Mouse (Mus musculus): ENCODE measurements around the gene Large1. TPM values are rescaled to one million over a fixed set of nuclear protein-coding genes. Genes with fewer than 3 reads are reported as not detected.
"Not testable (repeated sequence)": the region's sequence is repeated elsewhere in the genome, so short reads cannot be mapped to it uniquely, and the experiment has no call there.

Gene Large1
- polyA plus RNA-seq, 1 experiment from 2014 or later, result 4.1 TPM

DNA sequence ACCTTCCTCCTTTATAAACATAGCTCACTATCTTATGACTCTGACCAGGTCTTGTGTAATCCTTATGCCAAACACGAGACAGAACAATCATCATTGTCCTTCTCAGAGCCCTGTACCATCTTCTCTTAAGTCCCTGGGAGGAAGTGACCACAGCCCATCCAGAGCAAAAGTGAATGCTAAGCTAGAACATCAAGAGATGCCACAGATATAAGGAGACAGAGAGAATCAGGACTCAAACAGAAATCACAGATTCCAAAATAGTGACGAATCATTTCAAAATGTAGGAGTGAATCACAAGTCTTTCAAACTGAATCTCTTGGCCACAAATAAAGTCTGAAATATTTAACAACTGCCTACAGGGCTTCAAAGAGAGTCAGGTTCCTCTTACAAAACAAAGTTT, 63.5 kb downstream of the Large1 start:
- 64% methylated on average over 2 of the region's 2 CpGs for WGBS
- ATAC-seq (replicated peaks; ENCODE audit: low FRiP score) (no peak), DNase-seq (ENCODE audit: low spot score) (no peak)
- no peaks in the 10 kb centered on the region for H3K4me1 ChIP-seq (replicated peaks; ENCODE audit: control insufficient read depth, insufficient read depth, low read length)
- no peaks in the 10 kb centered on the region for H3K36me3 ChIP-seq (ENCODE audit: control insufficient read depth, insufficient read depth, low read length)
- H3K4me3 ChIP-seq (ENCODE audit: low read depth, low read length), result no peak overlapping the region
- no peak overlapping the region for H3K4me2 ChIP-seq
- H3K9me3 ChIP-seq (ENCODE audit: control insufficient read depth, low read length), result no peaks in the 10 kb centered on the region
- no peak overlapping the region for H3K9ac ChIP-seq (ENCODE audit: low read depth, low read length)
- H3K27ac ChIP-seq (ENCODE audit: low read depth, low read length), result no peak overlapping the region
- H3K27me3 ChIP-seq (replicated peaks; ENCODE audit: control insufficient read depth, insufficient read depth, low read length), result no peaks in the 10 kb centered on the region

DNA sequence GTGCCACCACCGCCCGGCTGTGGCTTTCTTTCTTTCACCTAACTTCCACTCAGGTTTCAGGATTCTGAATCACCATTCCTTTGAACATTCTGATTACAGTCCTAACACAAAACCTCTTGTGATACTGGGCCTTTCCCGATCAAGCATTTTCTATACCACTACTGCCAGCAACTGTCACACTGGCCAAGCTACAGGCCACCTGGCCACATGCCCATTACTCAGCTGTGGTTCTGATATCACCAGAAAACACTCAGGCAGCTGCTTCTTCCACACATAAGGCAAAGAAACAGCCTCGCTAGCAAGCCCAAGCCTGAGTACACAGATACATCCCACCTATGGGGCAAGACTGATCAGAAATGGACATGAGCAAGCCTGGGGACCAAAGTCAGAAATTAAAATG, 71.3 kb downstream of the Large1 start:
- no peak for ATAC-seq (replicated peaks; ENCODE audit: low FRiP score)
- Histone ChIP-seq H3K9ac (ENCODE audit: low read depth, low read length) (no peak overlapping the region), H3K9me3 (ENCODE audit: control insufficient read depth, low read length) (no peaks in the 10 kb centered on the region), H3K27ac (ENCODE audit: low read depth, low read length) (no peak overlapping the region), H3K4me1 (replicated peaks; ENCODE audit: control insufficient read depth, insufficient read depth, low read length) (no peaks in the 10 kb centered on the region), H3K4me2 (no peak overlapping the region), H3K4me3 (ENCODE audit: low read depth, low read length) (no peak overlapping the region), H3K36me3 (ENCODE audit: control insufficient read depth, insufficient read depth, low read length) (no peaks in the 10 kb centered on the region), H3K27me3 (replicated peaks; ENCODE audit: control insufficient read depth, insufficient read depth, low read length) (no peaks in the 10 kb centered on the region)
- 89% methylated on average over 4 of the region's 4 CpGs for WGBS
- DNase-seq (ENCODE audit: low spot score), result no peak

DNA sequence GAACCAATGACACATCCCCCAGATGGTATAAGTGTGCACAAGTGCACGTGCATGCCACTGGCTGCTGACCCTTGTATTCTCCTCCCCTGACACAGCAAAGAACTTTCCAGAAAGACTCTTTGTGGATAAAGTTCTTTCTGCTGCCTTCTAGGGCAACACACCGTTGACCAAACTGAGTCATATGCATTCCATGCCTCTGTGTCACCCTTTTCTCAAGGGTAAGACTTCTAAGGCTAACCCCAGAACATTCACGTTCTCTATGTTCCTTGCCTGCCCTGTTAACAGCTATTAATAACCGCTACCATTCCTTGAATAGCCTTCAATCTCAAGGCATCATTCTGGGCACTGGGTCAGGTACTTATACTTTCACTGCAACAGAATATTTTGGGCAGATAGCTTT, 77.3 kb downstream of the Large1 start:
- ATAC-seq (replicated peaks; ENCODE audit: low FRiP score), result no peak
- H3K27ac ChIP-seq (ENCODE audit: low read depth, low read length), result no peak overlapping the region
- no peaks in the 10 kb centered on the region for H3K9me3 ChIP-seq (ENCODE audit: control insufficient read depth, low read length)
- H3K4me3 ChIP-seq (ENCODE audit: low read depth, low read length), result no peak overlapping the region
- DNase-seq (ENCODE audit: low spot score), result no peak
- H3K27me3 ChIP-seq (replicated peaks; ENCODE audit: control insufficient read depth, insufficient read depth, low read length), result no peaks in the 10 kb centered on the region
- no peaks in the 10 kb centered on the region for H3K36me3 ChIP-seq (ENCODE audit: control insufficient read depth, insufficient read depth, low read length)
- no peak overlapping the region for H3K4me2 ChIP-seq
- H3K9ac ChIP-seq (ENCODE audit: low read depth, low read length), result no peak overlapping the region
- no peaks in the 10 kb centered on the region for H3K4me1 ChIP-seq (replicated peaks; ENCODE audit: control insufficient read depth, insufficient read depth, low read length)
- 87% methylated on average over 4 of the region's 4 CpGs for whole genome bisulfite sequencing

DNA sequence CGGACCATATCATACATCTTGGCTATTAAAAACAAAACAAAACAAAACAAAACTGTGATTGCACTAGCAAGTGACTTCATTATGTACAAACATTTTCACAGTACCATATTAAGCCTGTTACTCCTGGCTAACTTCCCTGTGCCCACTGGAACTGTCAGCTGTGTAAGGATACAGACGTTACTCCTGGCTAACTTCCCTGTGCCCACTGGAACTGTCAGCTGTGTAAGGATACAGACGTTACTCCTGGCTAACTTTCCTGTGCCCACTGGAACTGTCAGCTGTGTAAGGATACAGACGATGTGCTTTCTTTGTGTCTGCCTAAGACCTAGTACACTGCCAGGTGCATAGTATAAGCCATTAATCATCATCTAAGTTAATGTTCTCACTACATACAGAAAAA, 77.9 kb downstream of the Large1 start:
- H3K36me3 ChIP-seq (ENCODE audit: control insufficient read depth, insufficient read depth, low read length); H3K4me3 ChIP-seq (ENCODE audit: low read depth, low read length); DNase-seq (ENCODE audit: low spot score); H3K9ac ChIP-seq (ENCODE audit: low read depth, low read length); ATAC-seq (replicated peaks; ENCODE audit: low FRiP score); H3K27me3 ChIP-seq (replicated peaks; ENCODE audit: control insufficient read depth, insufficient read depth, low read length); H3K4me2 ChIP-seq; H3K27ac ChIP-seq (ENCODE audit: low read depth, low read length); H3K9me3 ChIP-seq (ENCODE audit: control insufficient read depth, low read length); H3K4me1 ChIP-seq (replicated peaks; ENCODE audit: control insufficient read depth, insufficient read depth, low read length): not testable (repeated sequence)
- WGBS, result 82% methylated on average over 4 of the region's 4 CpGs

DNA sequence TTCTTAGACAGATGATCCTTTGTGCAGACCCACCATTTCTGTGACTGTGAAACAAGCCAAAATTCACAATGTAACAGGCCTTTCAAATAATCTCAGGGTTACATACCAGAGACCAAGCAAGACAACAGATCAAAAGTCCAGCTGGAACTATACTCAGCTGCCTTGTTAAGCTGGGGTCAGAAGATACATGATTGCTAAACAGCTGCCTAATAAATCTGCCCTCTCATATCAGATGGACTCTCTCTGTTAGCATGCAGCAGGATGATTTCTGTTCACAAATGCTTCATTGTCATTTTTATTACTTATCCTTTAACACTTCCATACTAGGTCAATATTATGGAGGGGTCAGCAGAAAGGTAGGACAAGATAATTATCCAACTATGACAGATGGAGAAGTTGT, 80.2 kb downstream of the Large1 start:
- H3K27me3 ChIP-seq (replicated peaks; ENCODE audit: control insufficient read depth, insufficient read depth, low read length), result no peaks in the 10 kb centered on the region
- H3K9ac ChIP-seq (ENCODE audit: low read depth, low read length), result no peak overlapping the region
- ATAC-seq (replicated peaks; ENCODE audit: low FRiP score) (no peak), DNase-seq (ENCODE audit: low spot score) (no peak)
- H3K4me2 ChIP-seq, result no peak overlapping the region
- no peaks in the 10 kb centered on the region for H3K36me3 ChIP-seq (ENCODE audit: control insufficient read depth, insufficient read depth, low read length)
- no peaks in the 10 kb centered on the region for H3K9me3 ChIP-seq (ENCODE audit: control insufficient read depth, low read length)
- no peak overlapping the region for H3K4me3 ChIP-seq (ENCODE audit: low read depth, low read length)
- H3K4me1 ChIP-seq (replicated peaks; ENCODE audit: control insufficient read depth, insufficient read depth, low read length), result no peaks in the 10 kb centered on the region
- H3K27ac ChIP-seq (ENCODE audit: low read depth, low read length), result no peak overlapping the region

DNA sequence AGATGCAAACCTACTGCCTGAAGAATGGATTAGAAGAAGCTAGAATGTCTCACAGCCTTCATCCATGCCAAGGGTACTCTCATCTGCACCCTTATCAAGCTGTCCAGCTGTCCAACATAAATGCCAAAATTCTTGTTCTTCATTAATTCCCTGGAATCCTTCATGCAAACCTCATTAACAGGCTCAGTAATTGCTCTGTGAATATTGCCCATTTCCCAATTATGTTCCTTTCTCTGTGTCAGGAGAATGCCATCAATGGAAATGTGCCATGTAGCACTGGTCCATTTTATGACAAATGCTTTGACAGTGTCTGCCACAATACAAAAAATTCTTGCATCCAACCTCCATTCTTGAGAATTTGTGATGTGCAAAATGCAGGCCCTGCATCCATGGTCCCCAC, 82.3 kb downstream of the Large1 start:
- DNase-seq (ENCODE audit: low spot score) (no peak), ATAC-seq (replicated peaks; ENCODE audit: low FRiP score) (no peak)
- H3K27ac ChIP-seq (ENCODE audit: low read depth, low read length), result no peak overlapping the region
- H3K9ac ChIP-seq (ENCODE audit: low read depth, low read length), result no peak overlapping the region
- no peaks in the 10 kb centered on the region for H3K9me3 ChIP-seq (ENCODE audit: control insufficient read depth, low read length)
- H3K4me3 ChIP-seq (ENCODE audit: low read depth, low read length), result no peak overlapping the region
- H3K4me1 ChIP-seq (replicated peaks; ENCODE audit: control insufficient read depth, insufficient read depth, low read length), result no peaks in the 10 kb centered on the region
- H3K4me2 ChIP-seq, result no peak overlapping the region
- H3K36me3 ChIP-seq (ENCODE audit: control insufficient read depth, insufficient read depth, low read length), result no peaks in the 10 kb centered on the region
- no peaks in the 10 kb centered on the region for H3K27me3 ChIP-seq (replicated peaks; ENCODE audit: control insufficient read depth, insufficient read depth, low read length)

DNA sequence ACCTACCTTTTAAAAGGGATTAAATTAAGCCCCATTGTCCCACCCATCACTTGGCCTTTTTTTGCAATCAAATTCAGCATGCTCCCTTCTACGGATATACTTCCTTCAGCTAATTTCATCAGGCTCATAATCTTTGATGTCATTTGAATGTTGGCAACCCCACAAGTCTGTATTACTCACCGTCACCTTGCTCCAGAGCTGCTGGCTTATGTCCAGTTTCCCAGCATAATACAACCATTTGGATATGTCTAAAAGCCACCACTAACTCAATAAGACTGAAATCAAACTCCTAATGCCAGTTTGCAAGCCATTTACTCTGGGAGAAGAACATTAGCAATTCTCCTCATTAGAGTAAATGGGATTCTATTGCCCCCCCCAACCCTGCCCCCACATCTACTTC, 95.4 kb downstream of the Large1 start:
- H3K4me2 ChIP-seq, result no peak overlapping the region
- no peak overlapping the region for H3K4me3 ChIP-seq (ENCODE audit: low read depth, low read length)
- 0 out of 2 replicates have a peak, but pooled peaks cover 2% of the 10 kb centered on the region for H3K9me3 ChIP-seq (ENCODE audit: control insufficient read depth, low read length)
- ATAC-seq (replicated peaks; ENCODE audit: low FRiP score), result no peak
- H3K27me3 ChIP-seq (replicated peaks; ENCODE audit: control insufficient read depth, insufficient read depth, low read length), result no peaks in the 10 kb centered on the region
- no peaks in the 10 kb centered on the region; the same call in 1 of the 2 replicates for H3K36me3 ChIP-seq (ENCODE audit: control insufficient read depth, insufficient read depth, low read length)
- H3K4me1 ChIP-seq (replicated peaks; ENCODE audit: control insufficient read depth, insufficient read depth, low read length), result no peaks in the 10 kb centered on the region
- no peak overlapping the region for H3K27ac ChIP-seq (ENCODE audit: low read depth, low read length)
- H3K9ac ChIP-seq (ENCODE audit: low read depth, low read length), result no peak overlapping the region
- WGBS, result 73% methylated on average over 2 of the region's 2 CpGs
- no peak for DNase-seq (ENCODE audit: low spot score)

DNA sequence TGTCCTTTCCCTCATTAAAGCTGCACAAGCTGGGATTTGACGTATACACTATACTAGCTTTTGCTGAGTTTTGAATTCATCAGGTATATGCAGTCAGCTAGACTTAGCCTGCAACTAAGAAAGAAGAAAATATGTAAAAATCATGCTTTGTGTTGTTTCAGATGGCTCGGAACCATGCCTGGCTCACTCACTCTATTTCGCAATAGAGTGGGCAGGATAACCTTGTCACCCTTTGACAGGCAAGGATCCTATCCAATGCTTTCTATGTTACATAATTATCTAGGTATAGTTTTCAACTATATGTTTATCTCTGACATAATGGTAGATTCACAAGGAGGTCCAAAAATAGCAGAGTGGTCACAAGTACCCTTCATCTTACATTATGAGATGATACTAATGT, 109.2 kb downstream of the Large1 start:
- no peak for ATAC-seq (replicated peaks; ENCODE audit: low FRiP score)
- no peaks in the 10 kb centered on the region for H3K27me3 ChIP-seq (replicated peaks; ENCODE audit: control insufficient read depth, insufficient read depth, low read length)
- H3K4me2 ChIP-seq, result no peak overlapping the region
- no peak overlapping the region for H3K9ac ChIP-seq (ENCODE audit: low read depth, low read length)
- WGBS, result 86% methylated on average over 3 of the region's 3 CpGs
- no peak for DNase-seq (ENCODE audit: low spot score)
- H3K9me3 ChIP-seq (ENCODE audit: control insufficient read depth, low read length), result no peaks in the 10 kb centered on the region
- H3K27ac ChIP-seq (ENCODE audit: low read depth, low read length), result no peak overlapping the region
- H3K4me3 ChIP-seq (ENCODE audit: low read depth, low read length), result no peak overlapping the region
- no peaks in the 10 kb centered on the region for H3K36me3 ChIP-seq (ENCODE audit: control insufficient read depth, insufficient read depth, low read length)
- H3K4me1 ChIP-seq (replicated peaks; ENCODE audit: control insufficient read depth, insufficient read depth, low read length), result no peaks in the 10 kb centered on the region

DNA sequence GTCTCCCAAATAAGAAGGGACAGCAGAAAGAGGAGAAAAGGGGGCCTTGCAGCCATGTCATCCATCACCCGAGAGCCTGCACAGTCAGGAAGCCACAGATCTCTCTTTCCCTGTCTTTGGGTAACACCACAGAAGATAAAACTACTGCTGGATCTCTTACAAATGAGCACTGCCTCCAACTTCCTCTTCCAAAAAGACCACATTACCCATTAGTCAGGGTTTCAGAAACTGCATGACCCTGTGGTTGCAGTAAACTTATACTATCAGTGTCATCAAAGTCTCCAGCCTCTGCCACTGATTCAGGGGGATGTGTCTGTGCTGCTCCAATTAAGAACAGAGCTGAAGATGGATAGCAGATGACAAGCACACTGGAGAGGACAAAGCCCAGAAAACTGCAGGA, 111.3 kb downstream of the Large1 start:
- H3K27me3 ChIP-seq (replicated peaks; ENCODE audit: control insufficient read depth, insufficient read depth, low read length), result no peaks in the 10 kb centered on the region
- H3K36me3 ChIP-seq (ENCODE audit: control insufficient read depth, insufficient read depth, low read length), result no peaks in the 10 kb centered on the region
- no peak for ATAC-seq (replicated peaks; ENCODE audit: low FRiP score)
- WGBS, result 40% methylated on average over 1 of the region's 1 CpGs
- no peaks in the 10 kb centered on the region for H3K4me1 ChIP-seq (replicated peaks; ENCODE audit: control insufficient read depth, insufficient read depth, low read length)
- H3K4me2 ChIP-seq, result no peak overlapping the region
- no peak for DNase-seq (ENCODE audit: low spot score)
- H3K9ac ChIP-seq (ENCODE audit: low read depth, low read length), result no peak overlapping the region
- no peak overlapping the region for H3K27ac ChIP-seq (ENCODE audit: low read depth, low read length)
- H3K9me3 ChIP-seq (ENCODE audit: control insufficient read depth, low read length), result no peaks in the 10 kb centered on the region
- H3K4me3 ChIP-seq (ENCODE audit: low read depth, low read length), result no peak overlapping the region
